Mouse (Mus musculus) kidney, embryonic 16.5 days (tissue): Measurements from ENCODE around the gene Acp5. TPM values are rescaled to one million over a fixed set of nuclear protein-coding genes. Genes with fewer than 3 reads are reported as not detected.

Source experiments
- ATAC-seq: fragments of 200-750 bp; cut with Nextera tagmentation; 2 replicates; pipeline ENCODE4 v1.8.0; 2017; ENCODE audit warnings: moderate TSS enrichment; ENCODE audit not compliant: low FRiP score, low TSS enrichment
- H3K27ac ChIP-seq: fragments of 300-500 bp; sonication (generic); 2 replicates; pipeline ENCODE4 v1.5.1; 2014; ENCODE audit warnings: low read length
- H3K27me3 ChIP-seq: fragments of 300-500 bp; sonication (generic); 2 replicates; pipeline ENCODE4 v1.6.1; 2014; ENCODE audit warnings: low read length, control low read depth, mixed read lengths; ENCODE audit not compliant: insufficient read depth
- H3K36me3 ChIP-seq: fragments of 300-500 bp; sonication (generic); 2 replicates; pipeline ENCODE4 v1.6.1; 2014; ENCODE audit warnings: low read length, control low read depth, mixed read lengths; ENCODE audit not compliant: insufficient read depth
- H3K4me1 ChIP-seq: fragments of 300-500 bp; sonication (generic); 2 replicates; pipeline ENCODE4 v1.6.1; 2014; ENCODE audit warnings: low read length, control low read depth, mixed read lengths; ENCODE audit not compliant: insufficient read depth
- H3K4me2 ChIP-seq: fragments of 300-500 bp; sonication (generic); replicated peaks from 2 replicates; pipeline ENCODE4 v1.6.1; 2014; ENCODE audit warnings: low read depth, low read length
- H3K4me3 ChIP-seq: fragments of 300-500 bp; sonication (generic); 2 replicates; pipeline ENCODE4 v1.5.1; 2014; ENCODE audit warnings: mild to moderate bottlenecking, low read length
- H3K9ac ChIP-seq: fragments of 300-500 bp; sonication (generic); replicated peaks from 2 replicates; pipeline ENCODE4 v1.6.1; 2014; ENCODE audit warnings: low read length
- H3K9me3 ChIP-seq: fragments of 300-500 bp; sonication (generic); 2 replicates; pipeline ENCODE4 v1.6.1; 2016; ENCODE audit warnings: low read length, control low read depth
- WGBS: fragments of 180-500 bp; shearing (Covaris S2); extraction: QIAGEN DNeasy Blood & Tissue Kit; methylation state at CpG from one replicate; pipeline ENCODE4 v1.1.7; 2014; 5-methylcytosine and 5-hydroxymethylcytosine counted together
- polyA plus RNA-seq: library from polyadenylated mRNA; unstranded; fragments of >200 nt; fragmentation: Nextera tagmentation; extraction: Ambion mirVana; gene quantifications from 2 replicates; pipeline ENCODE4 v1.2.1, GENCODE M21; 2015

The Acp5 gene
- polyA plus RNA-seq, 1 experiment from 2014 or later: 6.7 TPM

GRCm38 (mm10) chr9:22143108-22144037 lies 7.9 kb upstream of the Acp5 start:
- H3K27me3 ChIP-seq: no peaks in the 10 kb centered on the region
- peaks cover 9% of the 10 kb centered on the region for H3K9me3 ChIP-seq
- H3K4me3 ChIP-seq: no peak overlapping the region
- no peak overlapping the region for H3K27ac ChIP-seq
- no peak overlapping the region for H3K9ac ChIP-seq
- H3K4me2 ChIP-seq: no peak overlapping the region
- ATAC-seq: peak; percentile 75
- H3K36me3 ChIP-seq: no peaks in the 10 kb centered on the region
- no peaks in the 10 kb centered on the region for H3K4me1 ChIP-seq
- 56% methylated on average over 17 of the region's 17 CpGs for WGBS

- no peak overlapping the region for H3K9ac ChIP-seq
- H3K4me2 ChIP-seq: no peak overlapping the region
- WGBS: 85% methylated on average over 5 of the region's 5 CpGs
- ATAC-seq: no peak
- H3K36me3 ChIP-seq: no peaks in the 10 kb centered on the region
- no peak overlapping the region for H3K4me3 ChIP-seq
- no peaks in the 10 kb centered on the region for H3K4me1 ChIP-seq
- H3K9me3 ChIP-seq: no peaks in the 10 kb centered on the region
- no peaks in the 10 kb centered on the region for H3K27me3 ChIP-seq
- no peak overlapping the region for H3K27ac ChIP-seq
These were observed 4.2 kb upstream of the Acp5 start for GRCm38 (mm10) chr9:22139746-22140145.

GRCm38 (mm10) chr9:22138480-22138879 lies 3.0 kb upstream of the Acp5 start:
- H3K9ac ChIP-seq: no peak overlapping the region
- no peaks in the 10 kb centered on the region for H3K27me3 ChIP-seq
- 36% methylated on average over 2 of the region's 2 CpGs for WGBS
- no peaks in the 10 kb centered on the region for H3K4me1 ChIP-seq
- H3K36me3 ChIP-seq: no peaks in the 10 kb centered on the region
- ATAC-seq: no peak
- H3K9me3 ChIP-seq: no peaks in the 10 kb centered on the region
- H3K4me3 ChIP-seq: no peak overlapping the region
- no peak overlapping the region for H3K4me2 ChIP-seq
- H3K27ac ChIP-seq: no peak overlapping the region

- Histone ChIP-seq H3K4me3 (no peak overlapping the region), H3K9me3 (no peaks in the 10 kb centered on the region), H3K27ac (no peak overlapping the region), H3K36me3 (no peaks in the 10 kb centered on the region), H3K9ac (peak overlapping the region; percentile 46; the same call in 1 of the 2 replicates), H3K4me2 (no peak overlapping the region), H3K27me3 (no peaks in the 10 kb centered on the region), H3K4me1 (peaks cover 2% of the 10 kb centered on the region; the same call in 1 of the 2 replicates)
- ATAC-seq: peak; percentile 35; the same call in 1 of the 2 replicates
- 16% methylated on average over 23 of the region's 23 CpGs for WGBS
These were observed 1.4 kb upstream of the Acp5 start for GRCm38 (mm10) chr9:22136765-22137547.

- no peaks in the 10 kb centered on the region for H3K27me3 ChIP-seq
- H3K36me3 ChIP-seq: no peaks in the 10 kb centered on the region
- WGBS: 84% methylated on average over 9 of the region's 9 CpGs
- H3K27ac ChIP-seq: no peak overlapping the region
- no peak for ATAC-seq
- H3K4me2 ChIP-seq: no peak overlapping the region
- H3K9me3 ChIP-seq: no peaks in the 10 kb centered on the region
- peaks cover 13% of the 10 kb centered on the region; the same call in 1 of the 2 replicates for H3K4me1 ChIP-seq
- no peak overlapping the region for H3K9ac ChIP-seq
- H3K4me3 ChIP-seq: no peak overlapping the region
These were observed 395 bp downstream of the Acp5 start for GRCm38 (mm10) chr9:22134988-22135643.

GRCm38 (mm10) chr9:22134246-22134890 lies 1.1 kb downstream of the Acp5 start:
- Histone ChIP-seq H3K4me2 (no peak overlapping the region), H3K9me3 (no peaks in the 10 kb centered on the region), H3K4me3 (no peak overlapping the region), H3K36me3 (no peaks in the 10 kb centered on the region), H3K27ac (no peak overlapping the region), H3K9ac (no peak overlapping the region), H3K27me3 (peaks cover 3% of the 10 kb centered on the region), H3K4me1 (peaks cover 13% of the 10 kb centered on the region; the same call in 1 of the 2 replicates)
- 73% methylated on average over 7 of the region's 7 CpGs for WGBS
- no peak for ATAC-seq

- Histone ChIP-seq H3K9me3 (no peaks in the 10 kb centered on the region), H3K4me2 (peak overlapping the region; percentile 71), H3K4me1 (peaks cover 13% of the 10 kb centered on the region; the same call in 1 of the 2 replicates), H3K36me3 (no peaks in the 10 kb centered on the region), H3K9ac (no peak overlapping the region; the same call in 1 of the 2 replicates), H3K4me3 (peak overlapping the region; percentile 42), H3K27me3 (peaks cover 3% of the 10 kb centered on the region), H3K27ac (no peak overlapping the region)
- 45% methylated on average over 11 of the region's 11 CpGs for WGBS
- ATAC-seq: no peak
These were observed 3.3 kb downstream of the Acp5 start for GRCm38 (mm10) chr9:22132220-22132619.

- Histone ChIP-seq H3K27ac (no peak overlapping the region), H3K4me2 (peak overlapping the region; percentile 71), H3K9me3 (no peaks in the 10 kb centered on the region), H3K4me1 (peaks cover 13% of the 10 kb centered on the region; the same call in 1 of the 2 replicates), H3K27me3 (peaks cover 3% of the 10 kb centered on the region), H3K9ac (peak overlapping the region; percentile 49), H3K4me3 (peak overlapping the region; percentile 42), H3K36me3 (no peaks in the 10 kb centered on the region)
- ATAC-seq: peak; percentile 71
- 2% methylated on average over 35 of the region's 35 CpGs for WGBS
These were observed 4.1 kb downstream of the Acp5 start for GRCm38 (mm10) chr9:22131226-22131981.
